Mouse (Mus musculus): ENCODE measurements around the gene Taf3. TPM values are rescaled to one million over a fixed set of nuclear protein-coding genes. Genes with fewer than 3 reads are reported as not detected.

The Taf3 gene
- total and polyA plus RNA-seq, 2 experiments from 2014 or later, result 2.7 to 10.0 TPM

GRCm38 (mm10) chr2:9886921-9887610 lies 161.3 kb downstream of the Taf3 start:
- no peak for ATAC-seq
- H3K27ac ChIP-seq, result no peak overlapping the region
- H3K36me3 ChIP-seq (ENCODE audit: insufficient read depth, low read length), result no peaks in the 10 kb centered on the region
- 5% methylated on average over 7 of the region's 7 CpGs for WGBS
- no peaks in the 10 kb centered on the region for H3K4me1 ChIP-seq (ENCODE audit: insufficient read depth, low read length)
- no peak for DNase-seq (ENCODE audit: low spot score)
- no peaks in the 10 kb centered on the region for H3K9me3 ChIP-seq (ENCODE audit: low read length)
- H3K4me3 ChIP-seq (ENCODE audit: low read length), result peak overlapping the region; percentile 11
- H3K4me2 ChIP-seq (ENCODE audit: low read depth, low read length), result 0 out of 2 replicates have a peak overlapping the region, but pooled peaks have one; percentile 5
- H3K27me3 ChIP-seq (ENCODE audit: insufficient read depth, low read length), result peaks cover 69% of the 10 kb centered on the region
- H3K9ac ChIP-seq (replicated peaks; ENCODE audit: low read length), result no peak overlapping the region
- no peak for TF ChIP-seq CTCF (IDR thresholded peaks at IDR 0.05; ENCODE audit: low read depth)

DNA sequence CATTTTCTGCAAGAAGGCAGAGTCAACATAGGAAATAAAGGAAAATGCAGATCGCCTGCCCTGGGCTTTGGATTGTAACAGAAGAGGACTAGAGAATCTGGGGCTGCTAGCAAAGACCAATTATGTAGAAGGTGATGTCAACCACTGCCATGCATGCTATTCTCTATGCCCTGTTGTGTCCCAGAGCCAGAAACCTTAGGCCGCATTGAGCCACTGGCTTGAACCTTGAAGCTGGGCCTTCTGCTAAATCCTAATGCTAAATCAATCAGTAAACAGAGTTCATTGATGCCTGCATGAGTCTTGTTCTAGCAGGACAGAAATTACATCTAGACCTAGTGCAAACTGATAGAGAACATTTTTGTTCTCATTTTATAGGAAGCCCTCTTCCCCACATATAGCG lies 162.4 kb downstream of the Taf3 start:
- Histone ChIP-seq H3K27me3 (ENCODE audit: insufficient read depth, low read length) (peaks cover 65% of the 10 kb centered on the region), H3K9me3 (ENCODE audit: low read length) (no peaks in the 10 kb centered on the region), H3K9ac (replicated peaks; ENCODE audit: low read length) (no peak overlapping the region), H3K4me2 (ENCODE audit: low read depth, low read length) (peak overlapping the region; percentile 13), H3K4me1 (ENCODE audit: insufficient read depth, low read length) (no peaks in the 10 kb centered on the region), H3K4me3 (ENCODE audit: low read length) (no peak overlapping the region), H3K36me3 (ENCODE audit: insufficient read depth, low read length) (no peaks in the 10 kb centered on the region), H3K27ac (no peak overlapping the region)
- ATAC-seq, result no peak
- TF ChIP-seq CTCF (IDR thresholded peaks at IDR 0.05; ENCODE audit: low read depth), result no peak
- 14% methylated on average over 3 of the region's 3 CpGs for WGBS
- DNase-seq (ENCODE audit: low spot score), result no peak

DNA sequence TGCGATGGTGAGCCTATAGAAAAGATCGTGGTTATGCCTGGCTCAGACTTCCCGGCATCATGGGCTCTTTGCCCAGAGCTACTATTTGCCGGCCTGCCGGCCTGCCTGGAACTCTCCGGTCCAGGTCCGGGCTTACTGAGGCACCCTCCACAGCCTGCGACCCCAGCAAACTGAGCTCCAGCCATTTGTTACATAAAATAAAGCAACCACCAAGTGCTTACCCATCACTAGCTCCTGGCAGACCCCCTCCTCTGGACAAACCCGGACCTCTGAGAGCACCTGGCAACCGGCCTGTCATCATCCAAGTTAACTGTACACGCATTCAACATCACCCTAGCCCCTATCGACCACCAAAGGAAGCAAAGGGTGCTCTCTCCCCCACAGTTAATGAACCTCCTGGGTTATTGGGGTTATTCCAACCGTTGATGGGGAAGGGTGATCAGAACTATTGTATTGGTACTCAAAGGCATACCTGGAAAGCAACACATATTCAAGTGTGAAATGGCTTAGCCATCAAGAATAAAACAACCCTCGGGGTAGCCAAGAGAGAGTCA lies 163.1 kb downstream of the Taf3 start:
- H3K4me1 ChIP-seq (ENCODE audit: insufficient read depth, low read length), result no peaks in the 10 kb centered on the region
- 3% methylated on average over 14 of the region's 14 CpGs for WGBS
- H3K9me3 ChIP-seq (ENCODE audit: low read length), result no peaks in the 10 kb centered on the region
- H3K36me3 ChIP-seq (ENCODE audit: insufficient read depth, low read length), result no peaks in the 10 kb centered on the region
- peak overlapping the region; percentile 11; the same call in 1 of the 2 replicates for H3K4me3 ChIP-seq (ENCODE audit: low read length)
- no peak for TF ChIP-seq CTCF (IDR thresholded peaks at IDR 0.05; ENCODE audit: low read depth)
- no peak overlapping the region for H3K9ac ChIP-seq (replicated peaks; ENCODE audit: low read length)
- ATAC-seq, result no peak
- H3K27me3 ChIP-seq (ENCODE audit: insufficient read depth, low read length), result peaks cover 61% of the 10 kb centered on the region
- no peak for DNase-seq (ENCODE audit: low spot score)
- H3K4me2 ChIP-seq (ENCODE audit: low read depth, low read length), result no peak overlapping the region; the same call in 1 of the 2 replicates
- no peak overlapping the region for H3K27ac ChIP-seq

DNA sequence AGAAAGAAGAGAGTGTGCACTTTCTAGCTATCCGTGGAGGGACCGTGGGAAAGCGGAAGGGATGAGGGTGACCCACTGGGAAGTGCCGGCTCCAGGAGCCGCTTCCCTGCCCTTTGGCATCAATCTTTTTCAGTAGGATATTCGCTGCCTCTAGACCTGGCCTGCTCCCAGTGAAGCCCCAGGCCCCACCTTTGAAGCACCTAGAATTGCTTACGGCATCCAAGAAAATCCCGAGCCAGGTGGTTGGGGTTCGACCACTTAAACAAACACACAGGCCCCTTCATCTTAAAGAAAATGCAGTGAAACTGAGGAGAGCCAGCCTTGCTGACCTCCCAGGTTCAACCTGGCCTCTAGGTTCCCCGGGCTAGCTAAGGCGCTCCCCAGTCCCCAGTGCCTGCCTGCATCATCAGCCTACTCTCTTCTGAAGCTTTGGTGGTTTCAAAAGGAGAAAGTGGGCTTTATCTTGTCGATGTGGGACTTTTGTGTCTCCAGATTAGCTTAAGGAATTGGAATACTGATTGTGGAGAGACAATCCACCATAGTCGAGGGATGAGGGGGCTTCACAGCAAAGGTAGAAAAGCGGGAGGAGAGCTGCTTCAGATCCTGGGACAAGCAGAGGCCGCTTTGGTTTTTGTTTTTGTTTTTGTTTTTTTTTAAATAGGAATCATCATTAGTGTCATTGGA lies 163.7 kb downstream of the Taf3 start:
- H3K9me3 ChIP-seq (ENCODE audit: low read length), result no peaks in the 10 kb centered on the region
- H3K27me3 ChIP-seq (ENCODE audit: insufficient read depth, low read length), result peaks cover 59% of the 10 kb centered on the region
- H3K4me1 ChIP-seq (ENCODE audit: insufficient read depth, low read length), result no peaks in the 10 kb centered on the region
- peak overlapping the region; percentile 65 for H3K4me2 ChIP-seq (ENCODE audit: low read depth, low read length)
- ATAC-seq (no peak), DNase-seq (ENCODE audit: low spot score) (no peak)
- H3K36me3 ChIP-seq (ENCODE audit: insufficient read depth, low read length), result no peaks in the 10 kb centered on the region
- H3K9ac ChIP-seq (replicated peaks; ENCODE audit: low read length), result no peak overlapping the region
- TF ChIP-seq CTCF (IDR thresholded peaks at IDR 0.05; ENCODE audit: low read depth), result no peak
- no peak overlapping the region for H3K27ac ChIP-seq
- 3% methylated on average over 15 of the region's 15 CpGs for WGBS
- H3K4me3 ChIP-seq (ENCODE audit: low read length), result peak overlapping the region; percentile 11; the same call in 1 of the 2 replicates

DNA sequence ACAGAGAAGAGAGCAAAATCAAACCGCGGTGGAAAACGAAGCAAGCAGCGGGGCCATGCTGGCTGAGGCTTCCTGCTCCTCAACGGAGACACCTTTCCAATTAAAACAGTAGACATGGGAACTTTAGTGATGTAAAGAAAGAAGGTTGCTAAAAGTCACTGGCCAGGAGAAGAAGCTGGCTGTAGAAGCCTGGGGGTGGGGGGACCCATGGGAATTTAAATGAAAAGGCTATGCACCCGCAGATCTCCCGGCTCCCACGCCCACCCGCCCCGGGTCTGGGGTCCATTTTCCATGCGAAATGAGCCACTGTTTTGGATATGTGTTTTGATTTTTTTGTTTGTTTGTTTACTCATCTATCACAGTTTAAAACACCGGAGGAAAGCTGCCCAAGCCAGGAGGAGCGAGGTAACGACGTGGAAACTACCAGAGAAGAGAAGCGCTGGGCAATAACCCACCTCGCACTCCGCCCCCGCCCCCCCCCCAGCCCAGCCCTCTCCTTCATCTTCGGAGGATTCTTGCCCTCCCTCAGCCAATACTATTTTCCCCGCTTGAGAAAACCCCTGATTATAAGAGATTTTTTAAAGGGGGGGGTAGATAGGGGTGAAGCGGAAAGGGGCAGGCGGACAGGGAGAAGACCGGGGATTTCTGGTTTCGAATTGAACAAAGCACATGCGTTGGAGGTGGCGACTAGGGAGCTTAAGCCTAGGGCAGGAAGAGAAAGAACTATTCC lies 164.4 kb downstream of the Taf3 start:
- Histone ChIP-seq H3K4me3 (ENCODE audit: low read length) (0 out of 2 replicates have a peak overlapping the region, but pooled peaks have one; percentile 6), H3K4me2 (ENCODE audit: low read depth, low read length) (peak overlapping the region; percentile 65), H3K4me1 (ENCODE audit: insufficient read depth, low read length) (no peaks in the 10 kb centered on the region), H3K36me3 (ENCODE audit: insufficient read depth, low read length) (no peaks in the 10 kb centered on the region), H3K9me3 (ENCODE audit: low read length) (no peaks in the 10 kb centered on the region), H3K27ac (no peak overlapping the region), H3K9ac (replicated peaks; ENCODE audit: low read length) (no peak overlapping the region), H3K27me3 (ENCODE audit: insufficient read depth, low read length) (peaks cover 56% of the 10 kb centered on the region)
- WGBS, result 1% methylated on average over 27 of the region's 27 CpGs
- ATAC-seq (no peak), DNase-seq (ENCODE audit: low spot score) (no peak)
- TF ChIP-seq CTCF (IDR thresholded peaks at IDR 0.05; ENCODE audit: low read depth), result no peak

GRCm38 (mm10) chr2:9882926-9883802 lies 165.2 kb downstream of the Taf3 start:
- Histone ChIP-seq H3K27me3 (ENCODE audit: insufficient read depth, low read length) (peaks cover 57% of the 10 kb centered on the region), H3K4me2 (ENCODE audit: low read depth, low read length) (peak overlapping the region; percentile 65), H3K4me1 (ENCODE audit: insufficient read depth, low read length) (no peaks in the 10 kb centered on the region), H3K4me3 (ENCODE audit: low read length) (peak overlapping the region; percentile 20), H3K27ac (peak overlapping the region; percentile 1; the same call in 1 of the 2 replicates), H3K9me3 (ENCODE audit: low read length) (no peaks in the 10 kb centered on the region), H3K36me3 (ENCODE audit: insufficient read depth, low read length) (no peaks in the 10 kb centered on the region), H3K9ac (replicated peaks; ENCODE audit: low read length) (no peak overlapping the region)
- under 1% methylated on average over 43 of the region's 43 CpGs for WGBS
- DNase-seq (ENCODE audit: low spot score) (no peak), ATAC-seq (no peak)
- TF ChIP-seq CTCF (IDR thresholded peaks at IDR 0.05; ENCODE audit: low read depth), result no peak

Data from hindbrain, postnatal 0 days (tissue).